Mouse (Mus musculus): ENCODE measurements at regions not wholly inside any gene's neighbourhood (a gene's known extent, or its start where the extent isn't known, plus 50 kb on each side); places are given as distances from the start of the nearest gene placed in this dataset.
"Not testable (repeated sequence)": the region's sequence is repeated elsewhere in the genome, so short reads cannot be mapped to it uniquely, and the experiment has no call there.

- H3K27me3 ChIP-seq (replicated peaks); H3K36me3 ChIP-seq; H3K4me1 ChIP-seq; H3K4me3 ChIP-seq; H3K9me3 ChIP-seq; ATAC-seq (ENCODE audit: low FRiP score, low read depth); H3K4me2 ChIP-seq (replicated peaks); H3K27ac ChIP-seq; H3K9ac ChIP-seq: not testable (repeated sequence)
- WGBS = 55% methylated on average over 3 of the region's 3 CpGs
These were observed 166.0 kb upstream of the Gm5538 start for GRCm38 (mm10) chr3:59563486-59564006.

- Histone ChIP-seq H3K36me3 (no peaks in the 10 kb centered on the region), H3K27ac (no peak overlapping the region), H3K27me3 (replicated peaks) (no peaks in the 10 kb centered on the region), H3K9ac (no peak overlapping the region), H3K4me2 (replicated peaks) (no peak overlapping the region), H3K9me3 (no peaks in the 10 kb centered on the region), H3K4me1 (no peaks in the 10 kb centered on the region), H3K4me3 (no peak overlapping the region)
- WGBS = 57% methylated on average over 2 of the region's 2 CpGs
- ATAC-seq (ENCODE audit: low FRiP score, low read depth) = no peak
These were observed 187.0 kb upstream of the Gm5538 start for GRCm38 (mm10) chr3:59542621-59543020.

GRCm38 (mm10) chr3:59540547-59540946, 189.0 kb upstream of the Gm5538 start:
- not testable (repeated sequence) for H3K36me3 ChIP-seq

GRCm38 (mm10) chr3:59539893-59540292, 189.7 kb upstream of the Gm5538 start:
- H3K27ac ChIP-seq; H3K9ac ChIP-seq; H3K4me3 ChIP-seq; H3K27me3 ChIP-seq (replicated peaks); H3K36me3 ChIP-seq; H3K9me3 ChIP-seq; H3K4me2 ChIP-seq (replicated peaks); H3K4me1 ChIP-seq; ATAC-seq (ENCODE audit: low FRiP score, low read depth): not testable (repeated sequence)
- WGBS = 77% methylated on average over 3 of the region's 3 CpGs

More at GRCm38 (mm10) chr3:59540547-59540946, 189.0 kb upstream of the Gm5538 start:
- not testable (repeated sequence) for H3K27ac ChIP-seq; ATAC-seq (ENCODE audit: low FRiP score, low read depth); H3K4me2 ChIP-seq (replicated peaks); H3K27me3 ChIP-seq (replicated peaks); H3K9me3 ChIP-seq; H3K4me3 ChIP-seq; H3K4me1 ChIP-seq; H3K9ac ChIP-seq

GRCm38 (mm10) chr3:59531311-59531834, 187.2 kb upstream of the Igsf10 start:
- no peaks in the 10 kb centered on the region for H3K27me3 ChIP-seq (replicated peaks)
- no peaks in the 10 kb centered on the region for H3K4me1 ChIP-seq
- no peaks in the 10 kb centered on the region for H3K9me3 ChIP-seq
- H3K9ac ChIP-seq = no peak overlapping the region
- no peak overlapping the region for H3K4me2 ChIP-seq (replicated peaks)
- H3K36me3 ChIP-seq = no peaks in the 10 kb centered on the region
- 85% methylated on average over 2 of the region's 2 CpGs for WGBS
- no peak overlapping the region for H3K27ac ChIP-seq
- no peak overlapping the region for H3K4me3 ChIP-seq
- ATAC-seq (ENCODE audit: low FRiP score, low read depth) = no peak

GRCm38 (mm10) chr3:59530592-59531310, 186.6 kb upstream of the Igsf10 start:
- Histone ChIP-seq H3K4me3 (no peak overlapping the region), H3K9me3 (no peaks in the 10 kb centered on the region)

GRCm38 (mm10) chr3:59520766-59521165, 176.6 kb upstream of the Igsf10 start:
- Histone ChIP-seq H3K4me2 (replicated peaks) (no peak overlapping the region), H3K27me3 (replicated peaks) (no peaks in the 10 kb centered on the region), H3K27ac (no peak overlapping the region), H3K4me3 (no peak overlapping the region), H3K9ac (no peak overlapping the region), H3K4me1 (no peaks in the 10 kb centered on the region), H3K36me3 (no peaks in the 10 kb centered on the region), H3K9me3 (no peaks in the 10 kb centered on the region)
- no peak for ATAC-seq (ENCODE audit: low FRiP score, low read depth)
- WGBS = 93% methylated on average over 1 of the region's 1 CpGs

More at GRCm38 (mm10) chr3:59530592-59531310, 186.6 kb upstream of the Igsf10 start:
- Histone ChIP-seq H3K27me3 (replicated peaks) (no peaks in the 10 kb centered on the region), H3K36me3 (no peaks in the 10 kb centered on the region), H3K9ac (no peak overlapping the region), H3K4me2 (replicated peaks) (no peak overlapping the region), H3K4me1 (no peaks in the 10 kb centered on the region), H3K27ac (no peak overlapping the region)
- no peak for ATAC-seq (ENCODE audit: low FRiP score, low read depth)
- 58% methylated on average over 9 of the region's 9 CpGs for WGBS

- H3K4me1 ChIP-seq = no peaks in the 10 kb centered on the region
- no peaks in the 10 kb centered on the region for H3K27me3 ChIP-seq (replicated peaks)
- H3K4me2 ChIP-seq (replicated peaks) = no peak overlapping the region
- H3K9ac ChIP-seq = no peak overlapping the region
- H3K36me3 ChIP-seq = no peaks in the 10 kb centered on the region
- 17% methylated on average over 5 of the region's 5 CpGs for WGBS
- H3K27ac ChIP-seq = no peak overlapping the region
- peak; percentile 50; the same call in 1 of the 2 replicates for ATAC-seq (ENCODE audit: low FRiP score, low read depth)
- no peaks in the 10 kb centered on the region for H3K9me3 ChIP-seq
- H3K4me3 ChIP-seq = no peak overlapping the region
These were observed 133.9 kb upstream of the Igsf10 start for GRCm38 (mm10) chr3:59478095-59478494.

GRCm38 (mm10) chr3:59477441-59478061, 133.4 kb upstream of the Igsf10 start:
- Histone ChIP-seq H3K9me3 (no peaks in the 10 kb centered on the region), H3K36me3 (no peaks in the 10 kb centered on the region), H3K4me1 (no peaks in the 10 kb centered on the region), H3K4me2 (replicated peaks) (no peak overlapping the region), H3K27me3 (replicated peaks) (no peaks in the 10 kb centered on the region), H3K9ac (no peak overlapping the region), H3K27ac (no peak overlapping the region), H3K4me3 (no peak overlapping the region)
- 50% methylated on average over 6 of the region's 6 CpGs for WGBS
- ATAC-seq (ENCODE audit: low FRiP score, low read depth) = no peak

GRCm38 (mm10) chr3:59468956-59469355, 124.8 kb upstream of the Igsf10 start:
- Histone ChIP-seq H3K9me3 (no peaks in the 10 kb centered on the region), H3K9ac (no peak overlapping the region), H3K36me3 (no peaks in the 10 kb centered on the region), H3K4me3 (no peak overlapping the region), H3K27me3 (replicated peaks) (no peaks in the 10 kb centered on the region), H3K4me1 (no peaks in the 10 kb centered on the region), H3K4me2 (replicated peaks) (no peak overlapping the region), H3K27ac (no peak overlapping the region)
- 74% methylated on average over 1 of the region's 1 CpGs for WGBS
- no peak for ATAC-seq (ENCODE audit: low FRiP score, low read depth)

- 85% methylated on average over 3 of the region's 3 CpGs for WGBS
- H3K9ac ChIP-seq = no peak overlapping the region
These were observed 118.4 kb upstream of the Igsf10 start for GRCm38 (mm10) chr3:59462341-59463158.

GRCm38 (mm10) chr3:59456938-59457337, 112.7 kb upstream of the Igsf10 start:
- Histone ChIP-seq H3K4me2 (replicated peaks) (no peak overlapping the region), H3K9me3 (no peaks in the 10 kb centered on the region), H3K9ac (no peak overlapping the region), H3K4me1 (no peaks in the 10 kb centered on the region), H3K36me3 (no peaks in the 10 kb centered on the region), H3K4me3 (no peak overlapping the region), H3K27me3 (replicated peaks) (no peaks in the 10 kb centered on the region), H3K27ac (no peak overlapping the region)
- WGBS = 93% methylated on average over 1 of the region's 1 CpGs
- ATAC-seq (ENCODE audit: low FRiP score, low read depth) = no peak

More at GRCm38 (mm10) chr3:59462341-59463158, 118.4 kb upstream of the Igsf10 start:
- Histone ChIP-seq H3K27me3 (replicated peaks) (no peaks in the 10 kb centered on the region), H3K9me3 (no peaks in the 10 kb centered on the region), H3K27ac (no peak overlapping the region), H3K4me1 (no peaks in the 10 kb centered on the region), H3K4me2 (replicated peaks) (no peak overlapping the region), H3K36me3 (no peaks in the 10 kb centered on the region), H3K4me3 (no peak overlapping the region)
- no peak for ATAC-seq (ENCODE audit: low FRiP score, low read depth)
